Mouse (Mus musculus) midbrain, embryonic 11.5 days (tissue): ENCODE data around the gene Ctsw. TPM values are rescaled to one million over a fixed set of nuclear protein-coding genes. Genes with fewer than 3 reads are reported as not detected.
A peak's percentile ranks its signal among the peaks of the same experiment; 100 is the strongest.

Experiments
- ATAC-seq: fragments of 200-750 bp; cut with Nextera tagmentation; 2 replicates; pipeline ENCODE4 v1.8.0; 2017; ENCODE audit warnings: moderate TSS enrichment, moderate library complexity; ENCODE audit not compliant: low FRiP score
- DNase-seq: peaks from one replicate; pipeline ENCODE4 v3.0.0; 2015; ENCODE audit warnings: low spot score; ENCODE audit errors: missing footprints
- H3K27ac ChIP-seq: fragments of 300-500 bp; sonication (generic); 2 replicates; pipeline ENCODE4 v1.5.1; 2014; ENCODE audit warnings: low read depth, low read length
- H3K27me3 ChIP-seq: fragments of 300-500 bp; sonication (generic); 2 replicates; pipeline ENCODE4 v1.6.1; 2014; ENCODE audit warnings: mild to moderate bottlenecking, low read length, moderate library complexity, mixed read lengths; ENCODE audit not compliant: control insufficient read depth, insufficient read depth
- H3K36me3 ChIP-seq: fragments of 300-500 bp; sonication (generic); 2 replicates; pipeline ENCODE4 v1.6.1; 2014; ENCODE audit warnings: mild to moderate bottlenecking, low read length, moderate library complexity, mixed read lengths; ENCODE audit not compliant: control insufficient read depth, insufficient read depth
- H3K4me1 ChIP-seq: fragments of 300-500 bp; sonication (generic); 2 replicates; pipeline ENCODE4 v1.6.1; 2014; ENCODE audit warnings: low read length; ENCODE audit not compliant: control insufficient read depth, insufficient read depth
- H3K4me2 ChIP-seq: fragments of 300-500 bp; sonication (generic); 2 replicates; pipeline ENCODE4 v1.6.1; 2014; ENCODE audit warnings: mild to moderate bottlenecking, moderate library complexity
- H3K4me3 ChIP-seq: fragments of 300-500 bp; sonication (generic); 2 replicates; pipeline ENCODE4 v1.5.1; 2014; ENCODE audit warnings: low read depth, low read length
- H3K9ac ChIP-seq: fragments of 300-500 bp; sonication (generic); 2 replicates; pipeline ENCODE4 v1.6.1; 2014; ENCODE audit warnings: low read length
- H3K9me3 ChIP-seq: fragments of 300-500 bp; sonication (generic); 2 replicates; pipeline ENCODE4 v1.6.1; 2016; ENCODE audit warnings: low read length; ENCODE audit not compliant: control insufficient read depth
- WGBS: fragments of 180-500 bp; shearing (Covaris S2); extraction: QIAGEN DNeasy Blood & Tissue Kit; methylation state at CpG from one replicate; pipeline ENCODE4 v1.1.7; 2014; 5-methylcytosine and 5-hydroxymethylcytosine counted together
- polyA plus RNA-seq: library from polyadenylated mRNA; unstranded; fragments of >200 nt; fragmentation: Nextera tagmentation; extraction: Ambion mirVana; gene quantifications from 2 replicates; pipeline ENCODE4 v1.2.1, GENCODE M21; 2014

Ctsw gene
- 2.4 and 3.0 TPM in 2 replicates for polyA plus RNA-seq

- H3K4me2 ChIP-seq, result no peak within 1 kb of the TSS
- 0 out of 2 replicates have a peak, but pooled peaks cover under 1% of the 10 kb centered on the region for H3K27me3 ChIP-seq
- ATAC-seq, result no peak
- no peaks in the 10 kb centered on the region for H3K9me3 ChIP-seq
- no peak for DNase-seq
- WGBS, result 65% methylated on average over 5 of the region's 5 CpGs
- 0 out of 2 replicates have a peak, but pooled peaks cover 4% of the 10 kb centered on the region for H3K36me3 ChIP-seq
- no peak within 1 kb of the TSS for H3K27ac ChIP-seq
- no peak within 1 kb of the TSS for H3K4me3 ChIP-seq
- peaks cover 5% of the 10 kb centered on the region for H3K4me1 ChIP-seq
- no peak within 1 kb of the TSS for H3K9ac ChIP-seq
These were observed at the start of gene Ctsw for GRCm38 (mm10) chr19:5468374-5468773. TSS of gene Ctsw (minus strand) at chr19:5468507.

GRCm38 (mm10) chr19:5516906-5517505 lies 48.7 kb upstream of the Ctsw start:
- no peaks in the 10 kb centered on the region for H3K9me3 ChIP-seq
- no peaks in the 10 kb centered on the region for H3K27me3 ChIP-seq
- DNase-seq (no peak), ATAC-seq (no peak)
- 81% methylated on average over 8 of the region's 8 CpGs for WGBS
- no peak overlapping the region for H3K4me2 ChIP-seq
- H3K9ac ChIP-seq, result no peak overlapping the region
- no peaks in the 10 kb centered on the region for H3K4me1 ChIP-seq
- H3K27ac ChIP-seq, result no peak overlapping the region
- no peak overlapping the region for H3K4me3 ChIP-seq
- no peaks in the 10 kb centered on the region for H3K36me3 ChIP-seq

GRCm38 (mm10) chr19:5515840-5516777 lies 47.8 kb upstream of the Ctsw start:
- H3K4me2 ChIP-seq, result no peak overlapping the region
- H3K4me1 ChIP-seq, result peaks cover under 1% of the 10 kb centered on the region
- no peak for ATAC-seq
- H3K9me3 ChIP-seq, result no peaks in the 10 kb centered on the region
- DNase-seq, result no peak
- H3K27ac ChIP-seq, result no peak overlapping the region
- no peak overlapping the region for H3K9ac ChIP-seq
- H3K36me3 ChIP-seq, result no peaks in the 10 kb centered on the region
- 72% methylated on average over 7 of the region's 7 CpGs for WGBS
- H3K4me3 ChIP-seq, result no peak overlapping the region
- no peaks in the 10 kb centered on the region for H3K27me3 ChIP-seq

DNA sequence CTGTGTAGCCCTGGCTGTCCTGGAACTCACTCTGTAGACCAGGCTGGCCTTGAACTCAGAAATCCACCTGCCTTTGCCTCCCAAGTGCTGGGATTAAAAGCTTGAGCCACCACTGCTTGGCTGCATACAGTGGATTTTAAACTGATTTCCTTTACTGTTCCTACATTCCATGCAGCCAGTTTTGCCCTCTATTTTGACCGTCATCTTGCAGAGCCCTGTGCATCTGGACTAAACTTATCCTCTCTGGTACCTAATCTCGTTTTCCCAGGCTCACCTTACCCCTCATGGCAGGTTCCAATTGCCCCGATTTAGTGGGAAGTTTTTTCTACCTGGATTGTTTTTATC lies 44.7 kb upstream of the Ctsw start:
- no peak overlapping the region for H3K27ac ChIP-seq
- peaks cover 12% of the 10 kb centered on the region for H3K4me1 ChIP-seq
- WGBS, result 88% methylated on average over 3 of the region's 3 CpGs
- H3K27me3 ChIP-seq, result no peaks in the 10 kb centered on the region
- no peak for ATAC-seq
- H3K4me3 ChIP-seq, result no peak overlapping the region
- H3K4me2 ChIP-seq, result no peak overlapping the region
- H3K9me3 ChIP-seq, result peaks cover 3% of the 10 kb centered on the region; the same call in 1 of the 2 replicates
- no peak for DNase-seq
- no peaks in the 10 kb centered on the region for H3K36me3 ChIP-seq
- no peak overlapping the region for H3K9ac ChIP-seq

DNA sequence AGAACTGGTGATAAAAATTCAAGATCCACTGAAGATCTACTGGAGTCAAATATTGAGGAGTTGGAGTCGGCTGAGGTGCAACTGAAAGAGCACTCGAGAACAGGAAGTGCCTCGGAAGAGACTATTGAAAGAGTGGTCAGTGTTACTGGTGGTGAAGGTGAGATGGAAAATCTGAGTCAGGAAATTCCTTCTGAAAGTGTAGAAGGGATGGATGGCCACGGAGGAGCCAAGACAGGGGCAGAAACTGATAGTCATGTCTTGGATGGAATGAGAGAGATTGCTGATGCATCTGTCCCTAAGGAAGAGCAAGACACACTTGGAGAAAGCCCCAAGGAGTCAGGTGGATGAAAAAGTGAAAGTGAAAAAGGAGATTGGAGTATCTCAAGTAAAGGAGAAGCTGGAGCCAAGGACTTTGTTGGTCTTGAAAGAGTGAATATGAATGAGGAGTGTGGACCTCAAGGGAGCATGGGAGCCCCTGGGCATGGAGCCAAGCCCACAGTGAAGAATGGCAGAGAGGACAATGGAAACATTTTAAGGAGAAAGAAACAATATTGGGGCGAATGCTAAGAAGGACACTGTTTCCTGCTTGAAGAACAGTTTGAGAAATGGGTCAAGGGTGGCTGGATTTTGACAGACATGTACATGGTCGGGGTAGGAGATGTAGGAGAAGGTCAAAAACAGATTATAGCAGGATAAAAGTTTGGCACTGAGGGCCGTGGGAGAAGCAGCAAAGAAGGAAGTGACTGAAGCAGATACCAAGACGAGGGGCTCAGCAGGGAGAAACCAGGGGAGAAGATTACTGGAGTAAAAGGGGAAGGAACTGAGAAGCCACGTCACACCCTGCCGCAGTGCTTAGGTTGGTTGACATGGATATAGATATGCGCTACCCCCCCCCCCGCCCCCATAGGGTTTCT lies 44.0 kb upstream of the Ctsw start:
- Histone ChIP-seq H3K4me3 (no peak overlapping the region), H3K4me1 (peaks cover 12% of the 10 kb centered on the region), H3K36me3 (no peaks in the 10 kb centered on the region), H3K4me2 (no peak overlapping the region), H3K9me3 (peaks cover 3% of the 10 kb centered on the region; the same call in 1 of the 2 replicates), H3K9ac (no peak overlapping the region), H3K27me3 (no peaks in the 10 kb centered on the region), H3K27ac (no peak overlapping the region)
- 87% methylated on average over 12 of the region's 12 CpGs for WGBS
- DNase-seq (no peak), ATAC-seq (no peak)

DNA sequence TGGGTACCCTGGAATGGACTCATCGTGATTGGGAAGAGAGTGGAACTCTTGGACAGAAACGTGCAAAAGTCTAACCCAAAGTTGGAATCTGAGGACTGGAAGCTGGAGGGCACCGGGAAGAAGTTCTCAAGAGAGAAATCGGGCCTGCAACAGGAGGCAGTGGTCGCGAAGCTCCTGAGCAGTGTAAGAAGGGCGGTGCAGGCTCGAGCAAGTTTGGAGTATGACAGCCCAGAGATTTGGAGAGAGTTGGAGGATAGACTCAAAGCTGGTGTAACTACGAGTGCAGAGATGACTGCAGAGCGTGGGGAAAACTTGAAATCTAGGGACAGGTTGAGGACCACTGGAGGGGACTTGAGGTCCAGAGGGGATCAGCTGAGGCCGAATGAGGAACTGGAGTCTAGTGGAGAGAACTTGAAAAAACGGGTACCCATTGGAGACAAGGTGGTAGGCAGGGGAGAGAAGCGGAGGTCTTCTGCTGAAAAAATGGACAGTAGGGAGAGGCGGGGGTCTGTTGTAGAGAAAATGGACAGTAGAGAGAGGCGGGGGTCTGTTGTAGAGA lies 42.8 kb upstream of the Ctsw start:
- Histone ChIP-seq H3K9ac (peak overlapping the region; percentile 68), H3K27me3 (no peaks in the 10 kb centered on the region), H3K4me3 (peak overlapping the region; percentile 42), H3K36me3 (no peaks in the 10 kb centered on the region), H3K27ac (no peak overlapping the region), H3K9me3 (peaks cover 3% of the 10 kb centered on the region; the same call in 1 of the 2 replicates), H3K4me1 (peaks cover 12% of the 10 kb centered on the region), H3K4me2 (peak overlapping the region; percentile 72)
- WGBS, result 51% methylated on average over 15 of the region's 15 CpGs
- no peak for DNase-seq
- ATAC-seq, result no peak

GRCm38 (mm10) chr19:5510031-5511026 lies 42.0 kb upstream of the Ctsw start, which contains the start of gene Snx32:
TSS of gene Snx32 (minus strand) at chr19:5510538.
- Histone ChIP-seq H3K4me1 (peaks cover 12% of the 10 kb centered on the region), H3K36me3 (no peaks in the 10 kb centered on the region), H3K27ac (no peak within 1 kb of the TSS), H3K27me3 (no peaks in the 10 kb centered on the region), H3K4me2 (peak within 1 kb of the TSS; percentile 72), H3K4me3 (peak within 1 kb of the TSS; percentile 42), H3K9me3 (peaks cover 3% of the 10 kb centered on the region; the same call in 1 of the 2 replicates), H3K9ac (peak within 1 kb of the TSS; percentile 68)
- peak; percentile 97 for DNase-seq
- ATAC-seq, result peak; percentile 100
- 3% methylated on average over 47 of the region's 47 CpGs for WGBS
